Comparison of ENCODE assay signal across 18 mouse cellular contexts in genomic region chr9:80145992-80146587, GRCm38 (mm10). TPM values are rescaled to one million over a fixed set of nuclear protein-coding genes. Genes with fewer than 3 reads are reported as not detected.
DNase-seq lines count a peak whose midpoint lies in the region; ATAC-seq and TF ChIP-seq lines count a peak whose summit lies in the region.
"Had no signal": no experiment of that assay in that cellular context is flagged by ENCODE, and none has a peak within 500 bp of the region (broad histone marks: within the 10 kb centered on the region; RNA-seq: fewer than 3 reads in every experiment).

No protein-coding gene starts in this region.

- H3K4me2 ChIP-seq in heart, embryonic 13.5 days = peak overlapping the region; percentile 5; the same call in 1 of the 2 replicates
- no peak overlapping the region for H3K4me2 ChIP-seq in lung, embryonic 14.5 days
- H3K4me2 ChIP-seq in intestine, postnatal 0 days (replicated peaks; ENCODE audit: low read depth) = no peak overlapping the region
- H3K4me2 ChIP-seq: embryonic facial prominence, embryonic 13.5 days; hindbrain, embryonic 12.5 days; midbrain, embryonic 13.5 days; neural tube, embryonic 15.5 days had no signal

- no peaks in the 10 kb centered on the region for H3K27me3 ChIP-seq in heart, embryonic 13.5 days (replicated peaks)
- no peaks in the 10 kb centered on the region for H3K27me3 ChIP-seq in heart, adult 2 months (ENCODE audit: control insufficient read depth, insufficient read depth, low read length)
- H3K27me3 ChIP-seq in lung, embryonic 14.5 days (ENCODE audit: insufficient read depth, low read length) = no peaks in the 10 kb centered on the region
- no peaks in the 10 kb centered on the region for H3K27me3 ChIP-seq in intestine, postnatal 0 days (replicated peaks; ENCODE audit: control insufficient read depth, insufficient read depth, low read length)
- H3K27me3 ChIP-seq: embryonic facial prominence, embryonic 13.5 days; hindbrain, embryonic 12.5 days; midbrain, embryonic 13.5 days; neural tube, embryonic 15.5 days had no signal

- TF ChIP-seq EP300 in heart, adult 2 months (IDR thresholded peaks at IDR 0.05; ENCODE audit: insufficient read depth, low read depth, low read length) = no peak

- no peaks in the 10 kb centered on the region for H3K79me2 ChIP-seq in heart, adult 2 months (replicated peaks; ENCODE audit: control insufficient read depth, insufficient read depth, low read length)

- no peak overlapping the region for H3K9ac ChIP-seq in heart, embryonic 13.5 days
- H3K9ac ChIP-seq in heart, adult 2 months (ENCODE audit: low read depth, low read length) = no peak overlapping the region
- no peak overlapping the region for H3K9ac ChIP-seq in lung, embryonic 14.5 days
- H3K9ac ChIP-seq in intestine, postnatal 0 days (ENCODE audit: low read depth, low read length) = no peak overlapping the region
- H3K9ac ChIP-seq: embryonic facial prominence, embryonic 13.5 days; hindbrain, embryonic 12.5 days; midbrain, embryonic 13.5 days; neural tube, embryonic 15.5 days had no signal

- no peak for TF ChIP-seq CTCF in heart, adult 2 months (IDR thresholded peaks at IDR 0.05)
- TF ChIP-seq CTCF in lung, embryonic 14.5 days (IDR thresholded peaks at IDR 0.05; ENCODE audit: low read depth) = no peak
- no peak for TF ChIP-seq CTCF in intestine, postnatal 0 days (IDR thresholded peaks at IDR 0.05; ENCODE audit: low read depth)

- WGBS in heart, embryonic 13.5 days = 38% methylated on average over 10 of the region's 10 CpGs
- 59% methylated on average over 10 of the region's 10 CpGs for WGBS in heart, adult 2 months
- WGBS in lung, embryonic 14.5 days = 57% methylated on average over 10 of the region's 10 CpGs
- WGBS in intestine, postnatal 0 days = 83% methylated on average over 10 of the region's 10 CpGs

- DNase-seq in heart, adult 2 months = no peak
- DNase-seq in lung, embryonic 14.5 days = peak; percentile 13
- no peak for DNase-seq in lung, postnatal 25 days (ENCODE audit: low spot score)
- peak; percentile 16 for DNase-seq in forelimb bud, embryonic 11.5 days (ENCODE audit: low read depth, low spot score)
- DNase-seq in B cell, adult 2 months = no peak
- DNase-seq: cerebellum, postnatal 10 days; gastrocnemius, postnatal 14 days; layer of hippocampus, postnatal 36 days; liver; lung, adult 18-20 months had no signal

- ATAC-seq in heart, embryonic 13.5 days (ENCODE audit: extremely low read depth, insufficient number of reproducible peaks, low FRiP score, low TSS enrichment) = no peak
- no peak for ATAC-seq in lung, embryonic 14.5 days (ENCODE audit: insufficient read depth)
- ATAC-seq in intestine, postnatal 0 days = no peak
- ATAC-seq: inflammation-experienced regulatory T-cells, adult 6 months; midbrain, embryonic 13.5 days had no signal

- TF ChIP-seq POLR2A in heart, adult 2 months (IDR thresholded peaks at IDR 0.05; ENCODE audit: insufficient read depth, low read depth, low read length) = no peak

- intact Hi-C loops in heart, adult 2 months (cut with DNase I) = no loop called here

- H3K36me3 ChIP-seq in heart, embryonic 13.5 days = peaks cover 62% of the 10 kb centered on the region
- peaks cover 5% of the 10 kb centered on the region; the same call in 1 of the 2 replicates for H3K36me3 ChIP-seq in heart, adult 2 months (ENCODE audit: control insufficient read depth, insufficient read depth, low read length)
- peaks cover 65% of the 10 kb centered on the region for H3K36me3 ChIP-seq in lung, embryonic 14.5 days (ENCODE audit: insufficient read depth)
- peaks cover 35% of the 10 kb centered on the region for H3K36me3 ChIP-seq in intestine, postnatal 0 days (ENCODE audit: control insufficient read depth, insufficient read depth)

- H3K4me3 ChIP-seq in heart, embryonic 13.5 days = no peak overlapping the region
- no peak overlapping the region for H3K4me3 ChIP-seq in heart, adult 2 months
- H3K4me3 ChIP-seq in lung, embryonic 14.5 days (ENCODE audit: low read depth, low read length) = no peak overlapping the region
- H3K4me3 ChIP-seq in intestine, postnatal 0 days (ENCODE audit: low read depth, low read length) = no peak overlapping the region
- H3K4me3 ChIP-seq: embryonic facial prominence, embryonic 13.5 days; hindbrain, embryonic 12.5 days; midbrain, embryonic 13.5 days; neural tube, embryonic 15.5 days had no signal

- H3K9me3 ChIP-seq in heart, embryonic 13.5 days = no peaks in the 10 kb centered on the region
- H3K9me3 ChIP-seq in lung, embryonic 14.5 days (ENCODE audit: low read depth, low read length) = no peaks in the 10 kb centered on the region
- no peaks in the 10 kb centered on the region for H3K9me3 ChIP-seq in intestine, postnatal 0 days (ENCODE audit: control insufficient read depth)
- H3K9me3 ChIP-seq: embryonic facial prominence, embryonic 13.5 days; hindbrain, embryonic 12.5 days; midbrain, embryonic 13.5 days; neural tube, embryonic 15.5 days had no signal

- H3K27ac ChIP-seq in heart, embryonic 13.5 days (replicated peaks) = peak overlapping the region; percentile 58
- H3K27ac ChIP-seq in heart, adult 2 months = no peak overlapping the region
- no peak overlapping the region for H3K27ac ChIP-seq in lung, embryonic 14.5 days (ENCODE audit: low read depth)
- H3K27ac ChIP-seq in intestine, postnatal 0 days (ENCODE audit: low read depth, low read length) = no peak overlapping the region
- H3K27ac ChIP-seq: embryonic facial prominence, embryonic 13.5 days; hindbrain, embryonic 12.5 days; midbrain, embryonic 13.5 days; neural tube, embryonic 15.5 days; stomach, postnatal 0 days had no signal

- H3K4me1 ChIP-seq in heart, embryonic 13.5 days = peaks cover 10% of the 10 kb centered on the region
- no peaks in the 10 kb centered on the region for H3K4me1 ChIP-seq in heart, adult 2 months (ENCODE audit: control insufficient read depth, insufficient read depth, low read length)
- no peaks in the 10 kb centered on the region for H3K4me1 ChIP-seq in lung, embryonic 14.5 days (ENCODE audit: insufficient read depth)
- H3K4me1 ChIP-seq in intestine, postnatal 0 days (replicated peaks; ENCODE audit: control insufficient read depth, insufficient read depth, low read length) = no peaks in the 10 kb centered on the region
- H3K4me1 ChIP-seq: hindbrain, embryonic 12.5 days; midbrain, embryonic 13.5 days; neural tube, embryonic 15.5 days had no signal

RNA-seq across cellular contexts. Expression of gene Myo6, which starts 18.7 kb away (rescaled TPM):
- 10.1 TPM in 2 replicates for polyA plus RNA-seq in heart, embryonic 13.5 days (2015; fragmentation: Nextera tagmentation; extraction: Ambion mirVana)
- total RNA-seq in heart, adult 2 months (2021) = 10 to 100 TPM; 10.5 to 11.4 TPM
- polyA plus RNA-seq in heart, adult 2 months (2012; rRNA removed) = 6.4 and 6.9 TPM in 2 replicates
- 32.2 TPM in 2 replicates for polyA plus RNA-seq in lung, embryonic 14.5 days (2014; fragmentation: Nextera tagmentation; extraction: Ambion mirVana)
- polyA plus RNA-seq in intestine, postnatal 0 days (2015; fragmentation: Nextera tagmentation; extraction: Ambion mirVana) = 50.9 and 65.5 TPM in 2 replicates

Comparison
In these comparisons a context has a peak if more than half of its experiments do, and no peak if none do; other contexts are left out.
1. DNase-seq: peak in lung, embryonic 14.5 days (single experiment) and forelimb bud, embryonic 11.5 days (single experiment); none in heart, adult 2 months (0 of 2), lung, postnatal 25 days (single experiment) and B cell, adult 2 months (0 of 2).